Mouse (Mus musculus): ENCODE data around the gene Polk.

- TF ChIP-seq CTCF (conservative IDR thresholded peaks at IDR 0.05; ENCODE audit: low read length) (no peak), POU5F1 (IDR thresholded peaks at IDR 0.05; ENCODE audit: borderline replicate concordance, low read length) (no peak), NANOG (IDR thresholded peaks at IDR 0.05; ENCODE audit: borderline replicate concordance, low read length) (no peak)
These were observed 36.7 kb downstream of the Polk start for GRCm38 (mm10) chr13:96505661-96506060.

Data from E14TG2a.4 (cell line).